Mouse (Mus musculus): ENCODE measurements around the gene Pfdn6.

The Pfdn6 gene

GRCm38 (mm10) chr17:33931947-33932346 is 8.2 kb downstream of the Pfdn6 start:
- no peak for DNase-seq (ENCODE audit: low read depth, low spot score)

GRCm38 (mm10) chr17:33931159-33931866 is 8.8 kb downstream of the Pfdn6 start:
- DNase-seq (ENCODE audit: low read depth, low spot score), result no peak

- DNase-seq (ENCODE audit: low read depth, low spot score), result peak; percentile 83
Measured at GRCm38 (mm10) chr17:33930280-33931158, 9.6 kb downstream of the Pfdn6 start.

- peak; percentile 98 for DNase-seq (ENCODE audit: low read depth, low spot score)
Measured at GRCm38 (mm10) chr17:33929371-33930279, 10.5 kb downstream of the Pfdn6 start, which contains the start of gene Rgl2. TSS of gene Rgl2 (plus strand) at chr17:33929543.

GRCm38 (mm10) chr17:33928251-33928947 is 11.7 kb downstream of the Pfdn6 start:
- no peak for DNase-seq (ENCODE audit: low read depth, low spot score)

GRCm38 (mm10) chr17:33926207-33926932 is 13.8 kb downstream of the Pfdn6 start:
- peak; percentile 73 for DNase-seq (ENCODE audit: low read depth, low spot score)

GRCm38 (mm10) chr17:33925406-33926116 is 14.6 kb downstream of the Pfdn6 start:
- peak; percentile 70 for DNase-seq (ENCODE audit: low read depth, low spot score)

- peak; percentile 83 for DNase-seq (ENCODE audit: low read depth, low spot score)
Measured at GRCm38 (mm10) chr17:33924577-33925283, 15.4 kb downstream of the Pfdn6 start.

GRCm38 (mm10) chr17:33921361-33921760 is 18.8 kb downstream of the Pfdn6 start:
- DNase-seq (ENCODE audit: low read depth, low spot score), result no peak

- DNase-seq (ENCODE audit: low read depth, low spot score), result peak; percentile 91
Measured at GRCm38 (mm10) chr17:33920282-33921097, 19.7 kb downstream of the Pfdn6 start.

GRCm38 (mm10) chr17:33919351-33920281 is 20.5 kb downstream of the Pfdn6 start:
- DNase-seq (ENCODE audit: low read depth, low spot score), result peak; percentile 84

- DNase-seq (ENCODE audit: low read depth, low spot score), result peak; percentile 56
Measured at GRCm38 (mm10) chr17:33918293-33919203, 21.6 kb downstream of the Pfdn6 start.

- DNase-seq (ENCODE audit: low read depth, low spot score), result no peak
Measured at GRCm38 (mm10) chr17:33917656-33918292, 22.4 kb downstream of the Pfdn6 start.

- no peak for DNase-seq (ENCODE audit: low read depth, low spot score)
Measured at GRCm38 (mm10) chr17:33916847-33917655, 23.1 kb downstream of the Pfdn6 start.

GRCm38 (mm10) chr17:33916294-33916693 is 23.8 kb downstream of the Pfdn6 start:
- no peak for DNase-seq (ENCODE audit: low read depth, low spot score)
